Mouse (Mus musculus) limb, embryonic 12.5 days (tissue): ENCODE results near the gene Vill. TPM values are rescaled to one million over a fixed set of nuclear protein-coding genes. Genes with fewer than 3 reads are reported as not detected.
A peak's percentile ranks its signal among the peaks of the same experiment; 100 is the strongest.

ENCODE experiments used
- ATAC-seq: fragments of 200-750 bp; cut with Nextera tagmentation; 2 replicates; pipeline ENCODE4 v1.8.0; 2017; ENCODE audit warnings: low read depth, moderate TSS enrichment; ENCODE audit not compliant: insufficient number of reproducible peaks, insufficient read depth, low FRiP score, low TSS enrichment
- H3K27ac ChIP-seq: fragments of 300-500 bp; sonication (generic); 2 replicates; pipeline ENCODE4 v1.5.1; 2016; ENCODE audit warnings: mild to moderate bottlenecking, moderate library complexity
- H3K27me3 ChIP-seq: fragments of 300-500 bp; sonication (generic); 2 replicates; pipeline ENCODE4 v1.6.1; 2016; ENCODE audit warnings: mild to moderate bottlenecking, moderate library complexity
- H3K36me3 ChIP-seq: fragments of 300-500 bp; sonication (generic); 2 replicates; pipeline ENCODE4 v1.6.1; 2016; ENCODE audit warnings: mild to moderate bottlenecking, moderate library complexity
- H3K4me1 ChIP-seq: fragments of 300-500 bp; sonication (generic); replicated peaks from 2 replicates; pipeline ENCODE4 v1.6.1; 2016
- H3K4me2 ChIP-seq: fragments of 300-500 bp; sonication (generic); 2 replicates; pipeline ENCODE4 v1.6.1; 2016; ENCODE audit warnings: mild to moderate bottlenecking, moderate library complexity
- H3K4me3 ChIP-seq: fragments of 300-500 bp; sonication (generic); replicated peaks from 2 replicates; pipeline ENCODE4 v1.5.1; 2016; ENCODE audit warnings: mild to moderate bottlenecking
- H3K9ac ChIP-seq: fragments of 300-500 bp; sonication (generic); replicated peaks from 2 replicates; pipeline ENCODE4 v1.6.1; 2016; ENCODE audit warnings: mild to moderate bottlenecking, moderate library complexity
- H3K9me3 ChIP-seq: fragments of 300-500 bp; sonication (generic); 2 replicates; pipeline ENCODE4 v1.6.1; 2016; ENCODE audit warnings: mild to moderate bottlenecking, moderate library complexity
- WGBS: fragments of 180-500 bp; shearing (Covaris S2); methylation state at CpG from one replicate; pipeline ENCODE4 v1.1.7; 2016; 5-methylcytosine and 5-hydroxymethylcytosine counted together
- polyA plus RNA-seq: library from polyadenylated mRNA; unstranded; fragments of >200 nt; fragmentation: Nextera tagmentation; extraction: Ambion mirVana; gene quantifications from 2 replicates; pipeline ENCODE4 v1.2.1, GENCODE M21; 2016

Vill gene
- polyA plus RNA-seq, 1 experiment from 2014 or later: 42.4 TPM

DNA sequence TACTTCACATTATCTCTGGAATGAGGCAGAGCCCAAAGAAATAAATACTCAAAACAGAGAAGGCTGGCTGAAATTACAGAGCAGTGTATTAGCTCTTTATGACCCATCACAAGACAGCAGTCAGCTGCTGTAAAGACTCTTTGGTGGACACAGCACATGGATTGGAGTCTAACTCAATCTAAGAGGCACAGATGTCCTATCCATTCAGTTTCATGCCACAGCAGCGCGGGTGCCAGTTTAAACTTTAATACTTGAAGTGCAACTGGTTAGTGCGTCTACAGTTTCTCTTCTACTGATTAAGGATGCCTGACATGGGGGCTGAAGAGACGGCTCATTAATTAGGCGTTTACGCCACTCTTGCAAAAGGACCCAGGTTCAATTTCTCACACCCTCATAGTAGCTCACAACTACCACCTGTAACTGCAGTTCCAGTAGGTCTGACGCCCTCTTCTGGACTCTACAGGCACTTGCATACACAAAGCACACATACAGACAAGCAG lies 26.7 kb upstream of the Vill start:
- H3K4me1 ChIP-seq: peaks cover 35% of the 10 kb centered on the region
- WGBS: 80% methylated on average over 7 of the region's 7 CpGs
- ATAC-seq: no peak
- no peak overlapping the region for H3K4me2 ChIP-seq
- H3K9me3 ChIP-seq: no peaks in the 10 kb centered on the region
- H3K4me3 ChIP-seq: no peak overlapping the region
- H3K9ac ChIP-seq: no peak overlapping the region
- peak overlapping the region; percentile 66; the same call in 1 of the 2 replicates for H3K27ac ChIP-seq
- peaks cover 34% of the 10 kb centered on the region for H3K36me3 ChIP-seq
- H3K27me3 ChIP-seq: no peaks in the 10 kb centered on the region

- Histone ChIP-seq H3K9ac (no peak overlapping the region), H3K27me3 (no peaks in the 10 kb centered on the region), H3K4me1 (peaks cover 43% of the 10 kb centered on the region), H3K4me2 (no peak overlapping the region), H3K9me3 (no peaks in the 10 kb centered on the region), H3K4me3 (no peak overlapping the region), H3K27ac (no peak overlapping the region), H3K36me3 (peaks cover 39% of the 10 kb centered on the region)
- ATAC-seq: no peak
- WGBS: 92% methylated on average over 7 of the region's 7 CpGs
These were observed 25.2 kb upstream of the Vill start for GRCm38 (mm10) chr9:119027337-119027736.

DNA sequence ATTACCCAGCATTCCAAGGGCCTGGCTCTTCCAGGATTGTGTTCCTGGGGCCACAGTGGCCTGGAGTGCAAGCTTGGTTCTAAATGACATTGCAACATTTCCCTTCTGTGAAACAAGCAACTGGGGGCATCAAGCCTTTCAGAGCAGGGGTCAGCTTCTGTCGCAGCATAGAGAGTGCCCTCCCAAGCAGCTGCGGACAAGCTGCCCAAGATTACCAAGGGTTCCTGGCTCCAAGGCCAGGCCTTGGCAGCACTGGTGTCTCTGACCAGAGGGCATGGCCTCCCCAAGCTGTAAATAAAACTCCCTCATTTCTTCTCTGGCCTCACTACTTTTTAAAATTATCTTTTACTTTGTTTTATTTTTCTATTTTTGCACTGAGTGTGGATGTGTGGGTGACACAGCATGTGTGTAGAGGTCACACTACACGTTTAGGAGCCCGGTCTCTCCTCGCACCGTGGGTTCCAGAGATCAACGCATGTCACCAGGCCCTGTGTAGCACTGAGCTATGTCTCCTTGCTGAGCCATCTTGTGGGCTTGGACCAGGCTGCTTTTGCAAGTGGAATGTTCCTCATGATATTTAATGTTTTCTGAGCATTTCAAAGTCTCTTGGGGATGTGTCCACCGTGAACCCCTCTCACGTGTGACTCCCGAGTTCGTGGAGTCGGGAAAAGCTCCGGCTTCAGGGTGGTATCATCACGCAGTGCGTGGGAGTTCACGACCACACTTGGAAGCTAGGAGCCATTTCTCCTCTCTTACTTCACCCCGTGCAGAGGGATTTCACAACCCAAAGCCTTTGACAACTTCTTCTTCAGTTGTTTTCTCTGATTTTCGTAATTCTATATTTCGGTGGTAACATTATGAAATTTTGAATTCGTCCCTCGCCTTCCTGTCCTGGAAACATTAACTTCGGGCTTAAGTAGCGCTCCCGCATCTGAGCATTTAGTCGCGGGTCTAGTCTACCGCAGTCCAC lies 24.1 kb upstream of the Vill start:
- peaks cover 54% of the 10 kb centered on the region for H3K4me1 ChIP-seq
- H3K9ac ChIP-seq: no peak overlapping the region
- H3K9me3 ChIP-seq: no peaks in the 10 kb centered on the region
- H3K27ac ChIP-seq: no peak overlapping the region
- no peak overlapping the region for H3K4me3 ChIP-seq
- peaks cover 39% of the 10 kb centered on the region for H3K36me3 ChIP-seq
- no peak overlapping the region for H3K4me2 ChIP-seq
- WGBS: 94% methylated on average over 27 of the region's 27 CpGs
- no peaks in the 10 kb centered on the region for H3K27me3 ChIP-seq
- ATAC-seq: no peak

GRCm38 (mm10) chr9:119029568-119029967 lies 23.0 kb upstream of the Vill start:
- Histone ChIP-seq H3K27ac (no peak overlapping the region), H3K9ac (no peak overlapping the region), H3K4me1 (peaks cover 57% of the 10 kb centered on the region), H3K9me3 (no peaks in the 10 kb centered on the region), H3K36me3 (peaks cover 42% of the 10 kb centered on the region), H3K4me2 (no peak overlapping the region), H3K4me3 (no peak overlapping the region), H3K27me3 (no peaks in the 10 kb centered on the region)
- 56% methylated on average over 7 of the region's 7 CpGs for WGBS
- ATAC-seq: no peak

DNA sequence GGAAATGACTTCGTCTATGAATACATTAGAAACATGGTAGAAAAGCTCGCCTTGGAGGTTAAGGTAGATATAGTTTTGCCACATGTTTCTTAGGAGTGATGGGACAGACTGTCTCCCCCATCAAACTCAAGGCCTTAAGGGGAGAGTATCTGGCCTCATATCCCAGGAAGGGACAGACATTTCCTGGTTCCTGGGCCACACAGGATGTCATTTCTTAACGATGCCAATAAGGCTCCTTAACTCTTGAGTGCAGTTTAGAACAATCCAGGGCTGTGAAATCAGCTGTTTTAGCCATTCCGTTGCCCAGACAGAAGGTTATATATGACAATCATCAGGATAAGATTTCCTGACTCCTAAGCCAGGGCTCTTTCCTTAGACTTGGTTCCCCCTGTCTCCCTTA lies 21.5 kb upstream of the Vill start:
- WGBS: 70% methylated on average over 4 of the region's 4 CpGs
- H3K36me3 ChIP-seq: peaks cover 52% of the 10 kb centered on the region
- peaks cover 54% of the 10 kb centered on the region for H3K4me1 ChIP-seq
- H3K9ac ChIP-seq: 0 out of 2 replicates have a peak overlapping the region, but pooled peaks have one; percentile 1
- no peak for ATAC-seq
- no peak overlapping the region for H3K4me3 ChIP-seq
- H3K27ac ChIP-seq: peak overlapping the region; percentile 94
- no peaks in the 10 kb centered on the region for H3K9me3 ChIP-seq
- H3K27me3 ChIP-seq: no peaks in the 10 kb centered on the region
- H3K4me2 ChIP-seq: no peak overlapping the region

DNA sequence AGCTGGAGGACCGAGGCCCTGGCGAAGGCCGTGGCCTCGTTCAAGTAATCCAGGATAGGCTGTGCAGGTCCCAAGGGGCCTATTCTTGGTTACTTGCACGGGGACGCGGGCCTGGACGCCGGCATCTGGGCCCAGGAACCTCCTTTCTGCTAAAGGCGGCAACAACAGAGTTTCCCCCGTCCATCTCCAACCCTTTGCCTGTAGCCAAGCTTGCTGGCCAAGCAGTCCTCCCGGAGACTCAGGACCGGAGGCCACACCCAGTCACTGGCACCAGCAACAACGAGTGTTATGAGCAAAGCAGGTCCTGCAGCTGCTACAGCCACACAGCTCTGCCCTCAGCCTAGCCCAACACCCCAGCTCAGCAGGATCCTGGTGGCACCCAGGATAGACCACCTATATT lies 20.8 kb upstream of the Vill start:
- H3K4me2 ChIP-seq: 0 out of 2 replicates have a peak overlapping the region, but pooled peaks have one; percentile 15
- peaks cover 59% of the 10 kb centered on the region for H3K36me3 ChIP-seq
- H3K9ac ChIP-seq: 0 out of 2 replicates have a peak overlapping the region, but pooled peaks have one; percentile 1
- no peaks in the 10 kb centered on the region for H3K9me3 ChIP-seq
- no peak overlapping the region for H3K4me3 ChIP-seq
- H3K27ac ChIP-seq: peak overlapping the region; percentile 94
- WGBS: 68% methylated on average over 14 of the region's 14 CpGs
- no peak for ATAC-seq
- H3K27me3 ChIP-seq: no peaks in the 10 kb centered on the region
- peaks cover 60% of the 10 kb centered on the region for H3K4me1 ChIP-seq

DNA sequence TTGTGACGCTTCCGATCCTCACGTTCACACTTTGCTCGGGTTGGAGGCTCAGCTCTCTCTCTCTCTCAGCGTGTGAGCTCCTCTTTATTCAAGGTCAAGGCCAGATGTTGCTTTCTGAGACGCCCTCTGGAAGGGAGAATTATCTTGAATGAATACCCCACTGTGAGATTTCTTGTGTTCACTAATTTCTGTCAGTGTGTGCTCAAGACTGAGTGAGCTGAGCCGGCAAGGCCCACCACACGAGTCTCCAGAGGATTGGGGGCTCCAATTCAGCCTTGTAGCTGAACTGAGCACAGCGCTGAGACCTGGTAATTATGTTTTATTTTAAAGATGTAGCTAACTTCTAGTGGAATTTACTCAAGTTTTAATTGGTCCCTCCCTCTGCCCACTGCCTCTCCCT lies 20.0 kb upstream of the Vill start:
- Histone ChIP-seq H3K9ac (peak overlapping the region; percentile 23; the same call in 1 of the 2 replicates), H3K27ac (peak overlapping the region; percentile 94), H3K4me1 (peaks cover 67% of the 10 kb centered on the region), H3K9me3 (no peaks in the 10 kb centered on the region), H3K36me3 (peaks cover 56% of the 10 kb centered on the region), H3K4me3 (no peak overlapping the region), H3K4me2 (0 out of 2 replicates have a peak overlapping the region, but pooled peaks have one; percentile 15), H3K27me3 (no peaks in the 10 kb centered on the region)
- ATAC-seq: 0 out of 2 replicates have a peak, but pooled peaks have one; percentile 14
- 40% methylated on average over 9 of the region's 9 CpGs for WGBS

- H3K4me3 ChIP-seq: no peak overlapping the region
- H3K36me3 ChIP-seq: peaks cover 56% of the 10 kb centered on the region
- 73% methylated on average over 19 of the region's 19 CpGs for WGBS
- H3K4me2 ChIP-seq: 0 out of 2 replicates have a peak overlapping the region, but pooled peaks have one; percentile 15
- peak overlapping the region; percentile 94 for H3K27ac ChIP-seq
- H3K9me3 ChIP-seq: no peaks in the 10 kb centered on the region
- peak overlapping the region; percentile 9; the same call in 1 of the 2 replicates for H3K9ac ChIP-seq
- peaks cover 71% of the 10 kb centered on the region for H3K4me1 ChIP-seq
- H3K27me3 ChIP-seq: no peaks in the 10 kb centered on the region
- ATAC-seq: no peak
These were observed 19.3 kb upstream of the Vill start for GRCm38 (mm10) chr9:119033111-119033921.

- WGBS: 73% methylated on average over 8 of the region's 8 CpGs
- no peak for ATAC-seq
- peaks cover 71% of the 10 kb centered on the region for H3K4me1 ChIP-seq
- H3K36me3 ChIP-seq: peaks cover 59% of the 10 kb centered on the region
- H3K4me3 ChIP-seq: no peak overlapping the region
- peak overlapping the region; percentile 94 for H3K27ac ChIP-seq
- H3K9me3 ChIP-seq: no peaks in the 10 kb centered on the region
- H3K27me3 ChIP-seq: no peaks in the 10 kb centered on the region
- H3K9ac ChIP-seq: no peak overlapping the region
- no peak overlapping the region for H3K4me2 ChIP-seq
These were observed 18.5 kb upstream of the Vill start for GRCm38 (mm10) chr9:119034069-119034468.

DNA sequence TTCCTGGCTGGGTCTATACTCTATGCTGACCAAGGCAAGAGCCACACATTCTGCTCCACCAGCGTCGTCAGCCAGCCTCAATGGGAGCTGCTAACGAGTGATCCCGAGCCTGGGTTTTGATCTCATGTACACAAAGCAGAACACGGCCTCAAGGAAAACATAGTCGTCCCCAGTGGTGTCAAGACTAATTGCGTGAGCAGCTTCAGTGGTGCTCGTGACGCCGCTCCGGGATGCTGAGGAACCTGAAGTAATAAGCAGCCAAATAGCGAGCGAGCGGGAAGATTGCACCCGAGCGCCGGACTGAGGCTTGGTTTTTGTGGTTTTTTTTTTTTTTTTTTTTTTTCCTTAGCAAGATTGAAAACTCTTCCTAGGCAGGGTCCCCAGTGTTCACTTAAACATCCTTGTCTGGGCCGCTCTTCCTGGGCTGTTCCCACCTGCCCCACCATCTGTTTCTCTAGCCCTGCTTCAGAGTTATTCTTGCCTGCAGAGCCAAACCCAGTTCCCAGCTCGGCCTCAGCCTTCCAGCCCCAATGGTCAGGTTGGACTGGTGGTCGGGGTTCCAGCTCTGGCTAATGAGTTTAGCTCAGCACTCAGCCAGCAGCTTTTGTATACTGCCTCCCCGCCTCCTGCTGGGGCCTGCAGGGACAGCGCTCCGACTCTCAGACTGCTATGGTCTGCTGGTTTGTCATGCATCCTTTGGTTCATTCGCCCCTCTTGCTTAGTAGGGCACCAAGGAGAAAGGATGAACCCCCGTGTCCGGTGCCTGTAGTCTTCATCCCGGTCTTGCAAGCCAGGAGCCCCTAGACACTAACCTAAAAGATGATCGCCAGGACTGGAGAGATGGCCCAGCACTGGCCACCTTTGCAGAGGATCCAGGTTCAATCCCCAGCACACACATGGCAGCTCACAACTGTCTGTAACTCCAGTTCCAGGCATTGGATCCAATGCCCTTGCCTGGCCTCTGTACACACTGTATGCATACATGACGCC lies 17.6 kb upstream of the Vill start:
- Histone ChIP-seq H3K4me2 (no peak overlapping the region), H3K36me3 (peaks cover 59% of the 10 kb centered on the region), H3K4me3 (no peak overlapping the region), H3K27me3 (no peaks in the 10 kb centered on the region), H3K4me1 (peaks cover 67% of the 10 kb centered on the region), H3K9me3 (no peaks in the 10 kb centered on the region), H3K27ac (peak overlapping the region; percentile 94; the same call in 1 of the 2 replicates), H3K9ac (no peak overlapping the region)
- 72% methylated on average over 29 of the region's 29 CpGs for WGBS
- no peak for ATAC-seq
